Mouse (Mus musculus) heart, postnatal 36 days (tissue): ENCODE results near the gene Arl5a. TPM values are rescaled to one million over a fixed set of nuclear protein-coding genes. Genes with fewer than 3 reads are reported as not detected.

Experiments
- DNase-seq, 2 experiments: peaks; one replicate each; pipeline ENCODE4 v3.0.0; 2021 to 2022
- intact Hi-C: fragments of 180-260 bp; cut with DNase I; formaldehyde crosslinking; loops from one replicate; pipeline ENCODE4 v1.15.1; 2025
- total RNA-seq, 2 experiments: library from RNA; stranded (reverse); gene quantifications; 2 replicates each; pipeline ENCODE4 v1.2.3; 2021

The Arl5a gene
- total RNA-seq, 2 experiments from 2014 or later = 33.8 to 35.0 TPM

GRCm38 (mm10) chr2:52424248-52424728, 413 bp downstream of the Arl5a start:
- peak in 1 of 2 experiments; percentile 57 for DNase-seq

GRCm38 (mm10) chr2:52423611-52424247, 972 bp downstream of the Arl5a start:
- intact Hi-C loops = loop anchor here (5.0 to 10.0 kb wide), 4 partner anchors 154 to 771 kb away; partner anchors contain the start of genes Arl6ip6, Prpf40a and Stam2
- no peak for DNase-seq

More at GRCm38 (mm10) chr2:52424248-52424728, 413 bp downstream of the Arl5a start:
- intact Hi-C loops = loop anchor here (5.0 to 10.0 kb wide), 4 partner anchors 153 to 771 kb away; partner anchors contain the start of genes Arl6ip6, Prpf40a and Stam2

GRCm38 (mm10) chr2:52422871-52423610, 1.7 kb downstream of the Arl5a start:
- intact Hi-C loops = loop anchor here (5.0 to 10.0 kb wide), 4 partner anchors 154 to 772 kb away; partner anchors contain the start of genes Arl6ip6, Prpf40a and Stam2
- DNase-seq = no peak

- intact Hi-C loops = loop anchor here (5.0 to 10.0 kb wide), 4 partner anchors 156 to 774 kb away; partner anchors contain the start of genes Arl6ip6, Prpf40a and Stam2
- no peak for DNase-seq
These were observed 3.5 kb downstream of the Arl5a start for GRCm38 (mm10) chr2:52421197-52421596.

- intact Hi-C loops = loop anchor here (5.0 to 10.0 kb wide), 4 partner anchors 157 to 775 kb away; partner anchors contain the start of genes Arl6ip6, Prpf40a and Stam2
- no peak for DNase-seq
These were observed 4.5 kb downstream of the Arl5a start for GRCm38 (mm10) chr2:52420001-52420710.

- intact Hi-C loops = no loop called here
- no peak for DNase-seq
These were observed 5.4 kb downstream of the Arl5a start for GRCm38 (mm10) chr2:52419295-52419694.

GRCm38 (mm10) chr2:52412524-52413037, 12.1 kb downstream of the Arl5a start:
- intact Hi-C loops = no loop called here
- DNase-seq = no peak

GRCm38 (mm10) chr2:52406480-52406879, 18.2 kb downstream of the Arl5a start:
- intact Hi-C loops = loop anchor here (5.0 kb wide), 2 partner anchors 104 to 144 kb away; no protein-coding TSS in a partner anchor

GRCm38 (mm10) chr2:52405238-52405637, 19.5 kb downstream of the Arl5a start:
- DNase-seq = no peak
- intact Hi-C loops = loop anchor here (5.0 kb wide), 2 partner anchors 103 to 143 kb away; no protein-coding TSS in a partner anchor

More at GRCm38 (mm10) chr2:52406480-52406879, 18.2 kb downstream of the Arl5a start:
- no peak for DNase-seq

- no peak for DNase-seq
- intact Hi-C loops = no loop called here
These were observed 30.2 kb downstream of the Arl5a start for GRCm38 (mm10) chr2:52394529-52394928.

- intact Hi-C loops = no loop called here
- peak in 1 of 2 experiments; percentile 4 for DNase-seq
These were observed 34.2 kb downstream of the Arl5a start for GRCm38 (mm10) chr2:52390415-52390975.

- no peak for DNase-seq
- intact Hi-C loops = no loop called here
These were observed 34.7 kb downstream of the Arl5a start for GRCm38 (mm10) chr2:52389975-52390374.

GRCm38 (mm10) chr2:52386451-52386850, 38.2 kb downstream of the Arl5a start:
- intact Hi-C loops = no loop called here
- DNase-seq = no peak

- intact Hi-C loops = no loop called here
- peak in 1 of 2 experiments; percentile 13 for DNase-seq
These were observed 38.7 kb downstream of the Arl5a start for GRCm38 (mm10) chr2:52386037-52386436.

GRCm38 (mm10) chr2:52378848-52379261, 45.8 kb downstream of the Arl5a start:
- no peak for DNase-seq
- intact Hi-C loops = no loop called here

GRCm38 (mm10) chr2:52378448-52378804, 46.3 kb downstream of the Arl5a start, which contains the start of gene Neb:
Gene Neb, minus strand, starts transcription at chr2:52378474.
- DNase-seq = peak in 1 of 2 experiments; percentile 7
- intact Hi-C loops = no loop called here

GRCm38 (mm10) chr2:52377706-52378447, 46.8 kb downstream of the Arl5a start:
- intact Hi-C loops = no loop called here
- no peak for DNase-seq

- DNase-seq = no peak
- intact Hi-C loops = no loop called here
These were observed 50.0 kb downstream of the Arl5a start for GRCm38 (mm10) chr2:52374706-52375105.

- no peak for DNase-seq
- intact Hi-C loops = no loop called here
These were observed 52.2 kb downstream of the Arl5a start for GRCm38 (mm10) chr2:52372480-52372879.
